Mouse (Mus musculus) urinary bladder, postnatal 10 days (tissue): ENCODE measurements around the gene Duox2.

Experiments used
- DNase-seq: peaks from one replicate; pipeline ENCODE4 v3.0.0; 2022; ENCODE audit warnings: low spot score

Duox2 gene

GRCm38 (mm10) chr2:122236321-122236720, 61.9 kb downstream of the Duox2 start:
- DNase-seq = no peak

GRCm38 (mm10) chr2:122235425-122235824, 62.8 kb downstream of the Duox2 start:
- DNase-seq = no peak

DNA sequence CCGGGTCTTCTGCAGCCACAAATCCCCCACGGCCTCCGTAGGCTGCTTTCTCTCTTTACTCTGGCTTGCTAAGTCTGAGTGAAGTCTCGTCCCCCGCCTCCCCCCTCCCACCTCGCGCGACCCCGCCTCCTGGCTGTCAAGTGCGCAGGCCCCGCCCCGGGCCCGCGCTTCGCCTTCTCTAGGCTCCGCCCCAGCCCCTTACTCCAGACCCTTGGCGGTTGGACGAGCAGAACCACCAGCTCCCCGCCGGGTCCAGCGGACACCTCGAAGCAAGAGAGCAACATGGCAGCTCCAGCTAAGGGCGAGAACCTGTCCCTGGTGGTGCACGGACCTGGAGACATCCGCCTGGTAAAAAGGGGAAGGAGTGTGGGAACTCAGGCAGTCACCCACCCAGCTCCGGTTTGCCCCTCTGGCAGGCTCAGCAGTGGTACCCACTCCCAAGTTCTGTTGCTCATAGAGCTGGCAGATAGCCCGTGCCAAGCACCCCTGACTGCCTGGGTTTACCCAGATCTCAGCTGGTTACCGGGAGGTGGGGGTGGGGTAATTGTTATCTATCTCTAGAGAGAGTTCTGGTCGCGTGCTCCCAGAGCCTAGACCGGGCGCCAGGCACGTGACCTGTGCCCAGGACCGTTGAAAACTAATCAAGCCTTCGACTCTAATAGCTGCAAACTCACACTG, 63.5 kb downstream of the Duox2 start, which contains the start of gene Sord:
Gene Sord, plus strand, starts transcription at position 139 of the 678 bp plus-strand sequence.
- DNase-seq = peak; percentile 20

DNA sequence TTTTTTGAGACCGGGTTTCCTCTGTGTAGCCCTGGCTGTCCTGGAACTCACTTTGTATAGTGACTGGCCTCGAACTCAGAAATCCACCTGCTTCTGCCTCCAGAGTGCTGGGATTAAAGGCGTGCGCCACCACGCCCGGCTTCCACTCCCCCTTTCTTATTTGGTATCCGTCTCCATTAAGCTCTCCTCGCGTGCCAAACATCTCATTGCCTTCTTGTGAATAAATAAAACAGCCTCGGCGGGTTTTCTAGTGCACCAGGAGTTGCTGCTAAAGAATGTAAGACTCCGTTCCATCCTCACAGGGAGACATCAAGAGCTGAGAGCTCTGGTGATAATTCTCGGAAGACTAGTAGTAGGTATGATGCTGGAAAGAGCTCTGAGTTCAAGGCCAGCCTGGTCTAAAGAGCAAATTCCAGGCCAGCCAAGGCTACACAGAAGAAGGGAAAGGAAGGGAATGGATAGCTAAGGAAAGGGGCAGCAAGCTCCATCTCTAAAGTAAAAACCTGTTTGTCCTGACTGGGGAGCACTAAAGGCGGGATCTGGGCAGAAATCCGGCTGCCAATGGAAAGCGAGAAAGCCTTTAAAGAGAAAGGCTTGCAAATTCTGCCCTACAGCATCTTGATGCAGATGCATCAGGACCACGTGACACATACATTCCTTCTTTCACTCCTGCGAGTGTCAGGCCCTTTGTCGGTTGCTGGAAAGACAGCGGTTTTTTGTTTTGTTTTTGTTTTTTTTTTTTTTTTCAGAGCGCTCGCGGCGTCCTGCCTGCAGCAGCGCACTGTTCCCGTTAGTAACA, 64.3 kb downstream of the Duox2 start:
- DNase-seq = no peak

- DNase-seq = no peak
Measured at GRCm38 (mm10) chr2:122233341-122233740, 64.9 kb downstream of the Duox2 start.

DNA sequence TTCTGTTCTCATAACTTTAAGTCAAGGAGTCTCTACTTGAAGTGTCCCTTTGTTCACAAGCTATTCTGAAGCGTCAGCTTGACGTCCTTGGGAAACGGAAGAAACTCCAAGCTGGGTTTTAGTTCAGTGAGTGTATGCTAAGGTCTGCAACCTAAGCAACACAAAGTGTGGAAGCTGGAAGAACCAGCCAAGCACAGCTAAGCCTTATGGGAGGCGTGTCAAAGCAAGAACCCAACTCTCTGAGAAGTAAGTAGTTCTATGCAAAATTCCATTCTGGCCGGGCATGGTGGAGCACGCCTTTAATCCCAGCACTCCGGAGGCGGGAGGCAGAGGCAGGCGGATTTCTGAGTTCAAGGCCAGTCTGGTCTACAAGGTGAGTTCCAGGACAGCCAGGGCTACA, 66.6 kb downstream of the Duox2 start:
- DNase-seq = no peak

DNA sequence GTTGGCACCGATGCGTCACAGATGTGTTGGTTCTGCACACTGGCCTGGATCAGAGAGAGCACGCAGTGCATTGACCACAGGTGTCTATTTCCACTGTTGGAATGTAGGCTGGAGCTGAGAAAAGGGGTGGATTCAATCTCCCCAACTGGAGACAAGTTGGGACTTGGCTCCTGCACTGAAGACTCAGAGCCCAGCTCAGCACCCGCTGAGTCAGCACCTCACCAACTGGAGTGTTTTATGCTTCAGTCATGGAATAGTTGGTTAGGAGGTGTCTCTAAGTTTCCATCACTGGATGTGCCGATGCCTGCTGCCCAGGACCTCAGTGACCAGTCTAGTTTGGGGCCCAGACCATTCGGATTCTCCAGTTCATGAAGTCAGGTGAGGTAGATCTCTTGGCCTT, 67.9 kb downstream of the Duox2 start:
- DNase-seq = no peak
